Mouse (Mus musculus): Measurements from ENCODE around the gene Esp24.
"Not testable (repeated sequence)": the region's sequence is repeated elsewhere in the genome, so short reads cannot be mapped to it uniquely, and the experiment has no call there.

Esp24 gene

GRCm38 (mm10) chr17:39036395-39036794, at the start of gene Esp24:
Gene Esp24 (plus strand): TSS chr17:39036695.
- POLR2A ChIA-PET, CTCF ChIA-PET: not testable (repeated sequence)

GRCm38 (mm10) chr17:39009846-39010245, 26.6 kb upstream of the Esp24 start:
- CTCF ChIA-PET = no interaction called here
- POLR2A ChIA-PET = interaction anchor here in 1 of 4 experiments (0.6 kb wide), 1 partner anchor 423 kb away, joined by 7 read pairs; no protein-coding TSS in a partner anchor

- CTCF ChIA-PET = no interaction called here
Measured at GRCm38 (mm10) chr17:39010675-39011638, 25.5 kb upstream of the Esp24 start.

GRCm38 (mm10) chr17:39017184-39017583, 19.3 kb upstream of the Esp24 start:
- POLR2A ChIA-PET = no interaction called here
- CTCF ChIA-PET = no interaction called here

More at GRCm38 (mm10) chr17:39010675-39011638, 25.5 kb upstream of the Esp24 start:
- POLR2A ChIA-PET = no interaction called here

- ChIA-PET POLR2A (no interaction called here), CTCF (no interaction called here)
Measured at GRCm38 (mm10) chr17:39043241-39043640, 6.7 kb downstream of the Esp24 start, which contains the start of gene Gm21903. Gene Gm21903 (minus strand): TSS chr17:39043341.

- POLR2A ChIA-PET = no interaction called here
- CTCF ChIA-PET = interaction anchor here in 2 of 4 experiments (0.6 to 0.7 kb wide), 2 partner anchors 8 to 1838 kb away, joined by 3 to 7 read pairs; no protein-coding TSS in a partner anchor
Measured at GRCm38 (mm10) chr17:39063641-39064040, 27.1 kb downstream of the Esp24 start.

- ChIA-PET POLR2A (no interaction called here), CTCF (no interaction called here)
Measured at GRCm38 (mm10) chr17:39076937-39077336, 40.4 kb downstream of the Esp24 start, which contains the start of gene Esp23. Gene Esp23 (minus strand): TSS chr17:39077037.

Measured in embryonic stem cell, embryonic (primary cell).